Mouse (Mus musculus) MEL (cell line): Measurements from ENCODE around the gene Il27. TPM values are rescaled to one million over a fixed set of nuclear protein-coding genes. Genes with fewer than 3 reads are reported as not detected.
A peak's percentile ranks its signal among the peaks of the same experiment; 100 is the strongest.

Source experiments
- DNase-seq: peaks from one replicate; pipeline ENCODE4 v3.0.0; 2011; ENCODE audit warnings: low read depth, low spot score
- H3K27ac ChIP-seq: 2 replicates; pipeline ENCODE4 v1.5.1; 2012; ENCODE audit warnings: low read depth, mild to moderate bottlenecking, control low read depth, low read length, moderate library complexity; ENCODE audit not compliant: control insufficient read depth
- H3K27me3 ChIP-seq, 2 experiments: fragments of 150-350 bp in 1 of 2; sonication (generic) in 1 of 2; 2 replicates each; pipeline ENCODE4 v1.6.1; 2012; ENCODE audit warnings: low read length in 2 of 2, mild to moderate bottlenecking in 2 of 2, improper control_type of control experiment in 1 of 2, moderate library complexity in 1 of 2; ENCODE audit not compliant: insufficient read depth in 2 of 2, control insufficient read depth in 1 of 2
- H3K36me3 ChIP-seq, 2 experiments: 2 replicates each; pipeline ENCODE4 v1.6.1; 2012 to 2014; ENCODE audit warnings: low read length in 2 of 2, improper control_type of control experiment in 1 of 2, inconsistent platforms in 1 of 2, mild to moderate bottlenecking in 1 of 2; ENCODE audit not compliant: insufficient read depth in 2 of 2, control insufficient read depth in 1 of 2
- H3K4me1 ChIP-seq, 2 experiments: fragments of 150-350 bp in 1 of 2; sonication (generic) in 1 of 2; 2 replicates each; pipeline ENCODE4 v1.6.1; 2012; ENCODE audit warnings: low read length in 2 of 2, improper control_type of control experiment in 1 of 2, mild to moderate bottlenecking in 1 of 2; ENCODE audit not compliant: insufficient read depth in 2 of 2, control insufficient read depth in 1 of 2
- H3K4me3 ChIP-seq, 2 experiments: fragments of 150-350 bp in 1 of 2; sonication (generic) in 1 of 2; 2 replicates each; pipeline ENCODE4 v1.5.1; 2012; ENCODE audit warnings: low read depth in 2 of 2, low read length in 2 of 2, mild to moderate bottlenecking in 2 of 2, moderate library complexity in 2 of 2, control low read depth in 1 of 2, improper control_type of control experiment in 1 of 2; ENCODE audit not compliant: control insufficient read depth in 1 of 2, insufficient read depth in 1 of 2
- H3K79me2 ChIP-seq: 2 replicates; pipeline ENCODE4 v1.6.1; 2012; ENCODE audit warnings: mild to moderate bottlenecking, low read length, moderate library complexity; ENCODE audit not compliant: control insufficient read depth, poor library complexity, insufficient read depth
- H3K9ac ChIP-seq: 2 replicates; pipeline ENCODE4 v1.6.1; 2012; ENCODE audit warnings: low read depth, mild to moderate bottlenecking, control low read depth, low read length, moderate library complexity; ENCODE audit not compliant: control insufficient read depth, poor library complexity, severe bottlenecking
- H3K9me3 ChIP-seq: fragments of 150-350 bp; sonication (generic); replicated peaks from 2 replicates; pipeline ENCODE4 v1.6.1; 2012; ENCODE audit warnings: mild to moderate bottlenecking, low read length, improper control_type of control experiment, moderate library complexity; ENCODE audit not compliant: insufficient read depth
- CHD2 ChIP-seq: IDR thresholded peaks from 2 replicates; pipeline ENCODE4 v1.6.1; 2011; ENCODE audit warnings: low read length, improper control_type of control experiment
- CTCF ChIP-seq, 3 experiments: IDR thresholded peaks in 2 of 3; conservative IDR thresholded peaks in 1 of 3; 2 replicates each; pipeline ENCODE4 v1.5.1; 2011 to 2012; ENCODE audit warnings: low read length in 3 of 3, low read depth in 2 of 3, mild to moderate bottlenecking in 2 of 3, improper control_type of control experiment in 1 of 3, inconsistent platforms in 1 of 3, mixed read lengths in 1 of 3, moderate library complexity in 1 of 3; ENCODE audit not compliant: control insufficient read depth in 1 of 3, insufficient read depth in 1 of 3, poor library complexity in 1 of 3, severe bottlenecking in 1 of 3
- E2F4 ChIP-seq: IDR thresholded peaks from 2 replicates; pipeline ENCODE4 v1.6.1; 2011; ENCODE audit warnings: low read depth, low read length, improper control_type of control experiment, borderline replicate concordance
- EP300 ChIP-seq, 2 experiments: IDR thresholded peaks; 2 replicates each; pipeline ENCODE4 v1.6.1; 2011; ENCODE audit warnings: improper control_type of control experiment in 2 of 2, low read length in 2 of 2, low read depth in 1 of 2, mild to moderate bottlenecking in 1 of 2
- ETS1 ChIP-seq: IDR thresholded peaks from 2 replicates; pipeline ENCODE4 v1.6.1; 2012; ENCODE audit warnings: low read depth, mild to moderate bottlenecking, inconsistent platforms, low read length, improper control_type of control experiment, moderate library complexity
- GABPA ChIP-seq: IDR thresholded peaks from 2 replicates; pipeline ENCODE4 v1.6.1; 2012; ENCODE audit warnings: low read depth, mild to moderate bottlenecking, inconsistent platforms, low read length, improper control_type of control experiment, moderate library complexity
- GATA1 ChIP-seq: IDR thresholded peaks from 2 replicates; pipeline ENCODE4 v1.6.1; 2011; ENCODE audit warnings: low read depth, low read length, improper control_type of control experiment
- MAZ ChIP-seq: IDR thresholded peaks from 2 replicates; pipeline ENCODE4 v1.6.1; 2012; ENCODE audit warnings: low read depth, mild to moderate bottlenecking, inconsistent platforms, low read length, improper control_type of control experiment
- MEF2A ChIP-seq: IDR thresholded peaks from 2 replicates; pipeline ENCODE4 v1.6.1; 2014; ENCODE audit warnings: low read depth, mild to moderate bottlenecking, inconsistent platforms, low read length, improper control_type of control experiment; ENCODE audit not compliant: poor library complexity, insufficient replicate concordance, severe bottlenecking; ENCODE audit errors: extremely low read depth
- MYB ChIP-seq: IDR thresholded peaks from 2 replicates; pipeline ENCODE4 v1.6.1; 2011; ENCODE audit warnings: mild to moderate bottlenecking, low read depth, low read length, improper control_type of control experiment
- MYC ChIP-seq: IDR thresholded peaks from 2 replicates; pipeline ENCODE4 v1.6.1; 2011; ENCODE audit warnings: low read depth, mild to moderate bottlenecking, low read length, improper control_type of control experiment, moderate library complexity
- NRF1 ChIP-seq: IDR thresholded peaks from 2 replicates; pipeline ENCODE4 v1.6.1; 2014; ENCODE audit warnings: low read depth, mild to moderate bottlenecking, inconsistent platforms, low read length, improper control_type of control experiment, moderate library complexity; ENCODE audit not compliant: poor library complexity, insufficient read depth, severe bottlenecking
- POLR2A ChIP-seq, 2 experiments: IDR thresholded peaks; 2 replicates each; pipeline ENCODE4 v1.6.1; 2011 to 2012; ENCODE audit warnings: low read length in 2 of 2, mild to moderate bottlenecking in 2 of 2, control low read depth in 1 of 2, improper control_type of control experiment in 1 of 2, low read depth in 1 of 2, moderate library complexity in 1 of 2; ENCODE audit not compliant: control insufficient read depth in 1 of 2, insufficient read depth in 1 of 2, poor library complexity in 1 of 2
- POLR2AphosphoS5 ChIP-seq: IDR thresholded peaks from 2 replicates; pipeline ENCODE4 v1.6.1; 2012; ENCODE audit warnings: low read depth, borderline replicate concordance, mild to moderate bottlenecking, inconsistent platforms, low read length, moderate library complexity, mixed read lengths
- SIN3A ChIP-seq: IDR thresholded peaks from 2 replicates; pipeline ENCODE4 v1.6.1; 2012; ENCODE audit warnings: low read length, improper control_type of control experiment, inconsistent platforms
- SMC3 ChIP-seq: IDR thresholded peaks from 2 replicates; pipeline ENCODE4 v1.6.1; 2011; ENCODE audit warnings: low read depth, low read length, improper control_type of control experiment
- TAL1 ChIP-seq: IDR thresholded peaks from 2 replicates; pipeline ENCODE4 v1.6.1; 2012; ENCODE audit warnings: mild to moderate bottlenecking, inconsistent platforms, low read length, moderate library complexity, mixed read lengths
- UBTF ChIP-seq: IDR thresholded peaks from 2 replicates; pipeline ENCODE4 v1.6.1; 2012; ENCODE audit warnings: low read depth, mild to moderate bottlenecking, inconsistent platforms, low read length, improper control_type of control experiment, moderate library complexity, borderline replicate concordance; ENCODE audit not compliant: insufficient read depth
- USF1 ChIP-seq: IDR thresholded peaks from 2 replicates; pipeline ENCODE4 v1.6.1; 2014; ENCODE audit warnings: low read depth, mild to moderate bottlenecking, inconsistent platforms, low read length, improper control_type of control experiment, moderate library complexity
- ZC3H11A ChIP-seq: IDR thresholded peaks from 2 replicates; pipeline ENCODE4 v1.6.1; 2012; ENCODE audit warnings: low read depth, mild to moderate bottlenecking, inconsistent platforms, low read length, improper control_type of control experiment
- polyA plus RNA-seq, 2 experiments: library from polyadenylated mRNA; stranded (reverse) in 1 of 2; unstranded in 1 of 2; fragments of >175 nt in 1 of 2; fragments of >200 nt in 1 of 2; gene quantifications; 2 replicates each; pipeline versions ENCODE4 v1.2.1 to v1.2.4; 2012; ENCODE audit warnings: low replicate concordance in 2 of 2, low read depth in 1 of 2; ENCODE audit not compliant: insufficient read length in 2 of 2, insufficient read depth in 1 of 2, missing spikeins in 1 of 2
- total RNA-seq: library from RNA; depleted of rRNA; stranded (reverse); fragments of 300-350 nt; gene quantifications from 2 replicates; pipeline ENCODE4 v1.2.3, GENCODE M21; 2012

Il27 gene
- total and polyA plus RNA-seq, 3 experiments = 0.07 TPM; not detected in 2

- TF ChIP-seq USF1 (peak; percentile 52; the same call in 1 of the 2 replicates), ZC3H11A (no peak), MYB (no peak), MEF2A (no peak), MAZ (peak; percentile 92), CTCF (IDR thresholded peaks at IDR 0.05 in 2 of 3, conservative IDR thresholded peaks at IDR 0.05 in 1 of 3; ENCODE audit: control insufficient read depth in 1 of 3, insufficient read depth in 1 of 3, low read depth in 2 of 3, low read length in 3 of 3, poor library complexity in 1 of 3, severe bottlenecking in 1 of 3) (no peak), UBTF (no peak), GABPA (no peak), POLR2A (IDR thresholded peaks at IDR 0.05; ENCODE audit: control insufficient read depth in 1 of 2, insufficient read depth in 1 of 2, low read depth in 1 of 2, low read length in 2 of 2, poor library complexity in 1 of 2) (peak in 1 of 2 experiments; percentile 49; a peak in 2 of 4 replicates), ETS1 (peak; percentile 81), E2F4 (no peak)
These were observed 30.6 kb upstream of the Il27 start (continued) for GRCm38 (mm10) chr7:126625369-126625768.

GRCm38 (mm10) chr7:126624774-126625173 is 30.0 kb upstream of the Il27 start:
- peaks cover 0 to 40% of the 10 kb centered on the region in 2 experiments; a peak in 2 of 4 replicates for H3K36me3 ChIP-seq
- H3K4me3 ChIP-seq = peak overlapping the region; percentile 27 to 60
- no peaks in the 10 kb centered on the region for H3K27me3 ChIP-seq
- H3K9me3 ChIP-seq = no peaks in the 10 kb centered on the region
- TF ChIP-seq NRF1 (no peak), TAL1 (no peak), USF1 (no peak), POLR2AphosphoS5 (no peak), MYC (no peak), SIN3A (no peak), CTCF (IDR thresholded peaks at IDR 0.05 in 2 of 3, conservative IDR thresholded peaks at IDR 0.05 in 1 of 3; ENCODE audit: control insufficient read depth in 1 of 3, insufficient read depth in 1 of 3, low read depth in 2 of 3, low read length in 3 of 3, poor library complexity in 1 of 3, severe bottlenecking in 1 of 3) (no peak), ZC3H11A (no peak), MAZ (no peak), CHD2 (no peak), GABPA (no peak), GATA1 (no peak), EP300 (IDR thresholded peaks at IDR 0.05; ENCODE audit: low read depth in 1 of 2, low read length in 2 of 2) (no peak), SMC3 (no peak)
- peak overlapping the region; percentile 52; the same call in 1 of the 2 replicates for H3K27ac ChIP-seq
- H3K79me2 ChIP-seq = no peaks in the 10 kb centered on the region
- DNase-seq = no peak
- peaks cover 23 to 52% of the 10 kb centered on the region in 2 experiments for H3K4me1 ChIP-seq
- H3K9ac ChIP-seq = peak overlapping the region; percentile 68
